Mouse (Mus musculus): ENCODE results near the gene Celf2.

The Celf2 gene

GRCm38 (mm10) chr2:6869956-6870710 lies 639.2 kb downstream of the Celf2 start:
- no peak for DNase-seq (ENCODE audit: low spot score)

GRCm38 (mm10) chr2:6867297-6867696 lies 642.1 kb downstream of the Celf2 start:
- no peak for DNase-seq (ENCODE audit: low spot score)

GRCm38 (mm10) chr2:6865785-6866184 lies 643.6 kb downstream of the Celf2 start:
- DNase-seq (ENCODE audit: low spot score): no peak

GRCm38 (mm10) chr2:6850102-6850644 lies 659.2 kb downstream of the Celf2 start:
- DNase-seq (ENCODE audit: low spot score): no peak

- no peak for DNase-seq (ENCODE audit: low spot score)
Measured at GRCm38 (mm10) chr2:6849388-6849787, 660.0 kb downstream of the Celf2 start.

DNA sequence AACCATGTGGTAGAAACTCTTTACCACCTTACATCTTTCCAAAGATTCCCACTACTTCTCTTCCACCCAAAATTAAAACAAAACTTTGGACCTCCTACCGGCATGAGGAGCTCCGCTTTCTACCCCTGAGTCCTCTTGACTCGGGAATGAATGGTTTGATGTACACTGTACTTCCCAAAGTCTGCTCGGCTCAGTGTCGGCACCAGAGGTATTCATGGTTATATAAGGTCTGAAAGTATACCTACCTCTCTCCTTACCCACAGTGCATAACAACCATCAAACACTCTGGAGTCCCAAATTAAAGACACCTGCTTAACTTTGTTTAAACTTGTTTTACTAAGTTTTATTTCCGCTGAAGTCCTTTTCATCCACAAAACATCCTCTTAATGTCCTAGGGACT lies 679.3 kb downstream of the Celf2 start:
- no peak for DNase-seq (ENCODE audit: low spot score)

GRCm38 (mm10) chr2:6827583-6827982 lies 681.8 kb downstream of the Celf2 start:
- no peak for DNase-seq (ENCODE audit: low spot score)

DNA sequence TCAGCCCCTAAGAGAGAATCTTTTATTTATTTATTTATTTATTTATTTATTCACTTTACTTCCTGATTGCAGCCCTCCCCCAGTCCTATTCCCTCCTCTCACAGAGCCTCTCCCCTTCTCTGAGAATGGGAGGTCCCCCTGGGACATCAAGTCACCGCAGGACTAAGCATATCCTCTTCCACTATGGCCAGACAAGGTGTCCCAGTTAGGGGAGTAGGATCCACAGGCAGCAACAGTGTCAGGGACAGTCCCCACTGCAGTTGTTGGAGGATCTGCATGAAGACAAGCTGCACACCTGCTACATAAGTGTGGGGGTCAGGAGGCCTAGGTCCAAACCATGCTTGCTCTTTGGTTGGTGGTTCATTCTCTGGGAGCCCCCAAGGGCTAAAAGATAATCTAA lies 686.3 kb downstream of the Celf2 start:
- no peak for DNase-seq (ENCODE audit: low spot score)

- DNase-seq (ENCODE audit: low spot score): no peak
Measured at GRCm38 (mm10) chr2:6821593-6821992, 687.8 kb downstream of the Celf2 start.

- no peak for DNase-seq (ENCODE audit: low spot score)
Measured at GRCm38 (mm10) chr2:6815281-6815680, 694.1 kb downstream of the Celf2 start.

DNA sequence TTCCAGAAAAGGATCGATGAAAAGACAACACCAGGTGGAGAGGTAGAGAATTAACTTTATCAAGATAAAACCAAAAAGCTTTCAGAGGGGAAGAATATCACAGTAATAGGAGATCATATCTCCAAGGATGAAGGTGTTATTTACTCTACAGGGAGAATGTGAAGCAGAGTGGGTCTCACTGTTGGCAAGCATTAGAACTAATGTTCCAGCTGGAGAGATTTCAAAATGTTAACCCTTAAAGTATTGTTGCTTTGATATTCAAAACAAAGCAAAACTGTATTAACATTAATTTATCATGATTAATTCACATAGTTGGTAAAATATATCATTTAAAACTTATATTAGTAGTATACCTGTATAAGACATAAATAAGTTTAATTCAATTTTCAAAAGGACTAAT lies 700.6 kb downstream of the Celf2 start:
- no peak for DNase-seq (ENCODE audit: low spot score)

GRCm38 (mm10) chr2:6796754-6797153 lies 712.6 kb downstream of the Celf2 start:
- DNase-seq (ENCODE audit: low spot score): no peak

GRCm38 (mm10) chr2:6795995-6796588 lies 713.3 kb downstream of the Celf2 start:
- no peak for DNase-seq (ENCODE audit: low spot score)

DNA sequence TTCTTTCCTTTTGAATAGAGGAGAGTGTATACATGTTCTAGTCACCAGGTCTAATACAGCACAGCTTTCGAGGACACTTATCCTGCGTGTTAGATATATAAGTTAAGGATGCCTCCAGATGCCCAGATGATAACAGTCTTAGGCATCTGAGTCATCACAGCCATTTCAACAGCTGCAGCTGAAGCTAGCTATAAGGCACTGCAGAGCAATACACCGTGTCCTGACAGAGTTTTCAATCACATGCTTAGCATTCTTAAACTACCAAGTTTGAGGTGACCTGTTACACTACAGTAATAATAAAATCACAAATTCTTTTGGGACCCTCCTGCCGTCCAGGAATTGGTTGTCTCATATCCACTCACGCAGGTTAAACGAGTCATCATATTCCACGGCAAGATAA lies 714.5 kb downstream of the Celf2 start:
- no peak for DNase-seq (ENCODE audit: low spot score)

- no peak for DNase-seq (ENCODE audit: low spot score)
Measured at GRCm38 (mm10) chr2:6790876-6791275, 718.5 kb downstream of the Celf2 start.

- no peak for DNase-seq (ENCODE audit: low spot score)
Measured at GRCm38 (mm10) chr2:6786494-6787144, 722.7 kb downstream of the Celf2 start.

- DNase-seq (ENCODE audit: low spot score): no peak
Measured at GRCm38 (mm10) chr2:6770214-6770613, 739.1 kb downstream of the Celf2 start.

GRCm38 (mm10) chr2:6762381-6762780 lies 747.0 kb downstream of the Celf2 start:
- DNase-seq (ENCODE audit: low spot score): no peak

GRCm38 (mm10) chr2:6743173-6743572 lies 766.2 kb downstream of the Celf2 start:
- DNase-seq (ENCODE audit: low spot score): no peak

DNA sequence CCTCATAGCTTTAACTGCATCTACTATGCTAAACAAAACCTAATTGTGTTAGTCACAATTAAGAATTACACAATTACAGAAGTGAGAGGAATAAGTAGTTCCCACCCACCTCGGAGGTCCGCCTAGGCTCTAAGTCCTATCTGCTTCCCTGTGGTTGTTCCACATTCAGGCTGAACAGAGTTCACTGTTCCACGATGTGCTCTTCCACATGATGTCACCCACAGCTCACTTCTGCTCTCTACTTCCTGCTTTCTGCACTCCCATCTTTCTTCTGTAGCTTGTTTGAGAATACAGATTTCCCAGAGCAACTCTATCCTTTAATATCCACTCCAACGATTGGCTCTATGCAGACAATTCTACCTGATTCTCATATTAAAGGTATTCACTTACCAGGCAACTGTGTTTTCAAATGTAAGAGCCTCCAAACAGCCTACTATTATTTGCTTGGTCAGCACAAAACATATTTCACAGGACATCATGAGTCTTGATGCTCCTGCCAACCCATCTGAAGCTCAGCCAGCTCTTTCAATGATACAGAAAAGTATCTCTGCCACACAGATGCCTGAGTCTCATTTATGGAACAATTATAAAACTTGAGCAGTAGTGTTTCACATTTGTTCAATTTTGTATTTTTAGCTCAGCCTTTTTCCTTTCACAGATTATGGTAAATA lies 769.2 kb downstream of the Celf2 start:
- DNase-seq (ENCODE audit: low spot score): no peak

DNA sequence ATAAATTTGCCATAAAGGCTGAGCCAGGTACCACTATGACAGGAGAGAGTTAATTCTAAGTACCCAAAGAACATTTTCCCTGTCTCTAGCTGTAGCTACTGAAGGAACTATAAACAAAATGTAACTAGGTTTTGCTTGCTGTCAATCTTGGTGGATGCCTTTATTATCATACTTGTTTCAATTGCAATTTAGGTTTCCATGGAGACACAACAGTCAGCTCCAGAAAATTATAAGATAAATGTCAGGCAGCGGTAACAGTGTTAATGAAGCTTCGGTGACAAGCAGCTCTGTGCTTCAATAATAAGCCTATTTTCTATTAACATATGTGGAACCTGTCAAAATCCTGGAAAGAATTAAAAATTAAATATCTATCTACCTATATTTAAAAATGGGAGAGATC lies 777.3 kb downstream of the Celf2 start:
- no peak for DNase-seq (ENCODE audit: low spot score)

GRCm38 (mm10) chr2:6730860-6731259 lies 778.5 kb downstream of the Celf2 start:
- DNase-seq (ENCODE audit: low spot score): no peak

- no peak for DNase-seq (ENCODE audit: low spot score)
Measured at GRCm38 (mm10) chr2:6729984-6730383, 779.4 kb downstream of the Celf2 start.

Data from testis, postnatal 10 days (tissue).